Mouse (Mus musculus): ENCODE data around the gene Scaf8. TPM values are rescaled to one million over a fixed set of nuclear protein-coding genes. Genes with fewer than 3 reads are reported as not detected.
"Not testable (repeated sequence)": the region's sequence is repeated elsewhere in the genome, so short reads cannot be mapped to it uniquely, and the experiment has no call there.

Gene Scaf8
- polyA plus RNA-seq, 1 experiment from 2014 or later, result 11.9 TPM

DNA sequence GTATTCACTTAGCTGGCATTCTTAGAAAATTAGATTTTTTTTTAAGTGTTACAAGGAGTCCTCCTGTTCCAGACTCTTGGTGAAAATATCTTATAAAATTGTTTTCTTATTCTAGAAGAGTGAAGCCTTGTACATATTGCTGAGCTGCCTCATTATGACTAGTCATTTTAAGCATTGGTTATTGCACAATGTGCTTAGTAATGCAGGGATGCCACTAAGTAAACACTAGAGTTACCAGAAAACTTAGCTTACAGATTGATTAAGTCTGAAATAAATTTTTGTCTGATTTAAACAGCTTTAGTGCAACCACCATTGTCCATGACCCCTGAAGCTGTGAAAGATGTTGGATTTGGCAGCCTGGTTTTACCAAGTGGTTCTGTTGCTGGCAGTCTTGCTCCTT is 80.7 kb downstream of the Scaf8 start:
- H3K9me3 ChIP-seq (ENCODE audit: control insufficient read depth, low read length); H3K9ac ChIP-seq (ENCODE audit: low read depth, low read length); H3K27ac ChIP-seq (ENCODE audit: low read depth, low read length); H3K4me1 ChIP-seq (ENCODE audit: control insufficient read depth, insufficient read depth, low read depth, low read length); H3K27me3 ChIP-seq (replicated peaks; ENCODE audit: control insufficient read depth, insufficient read depth, low read length); H3K4me3 ChIP-seq (ENCODE audit: low read length); ATAC-seq; H3K4me2 ChIP-seq (ENCODE audit: low read length): not testable (repeated sequence)
- peaks cover 32% of the 10 kb centered on the region for H3K36me3 ChIP-seq (ENCODE audit: control insufficient read depth, insufficient read depth, low read length)

DNA sequence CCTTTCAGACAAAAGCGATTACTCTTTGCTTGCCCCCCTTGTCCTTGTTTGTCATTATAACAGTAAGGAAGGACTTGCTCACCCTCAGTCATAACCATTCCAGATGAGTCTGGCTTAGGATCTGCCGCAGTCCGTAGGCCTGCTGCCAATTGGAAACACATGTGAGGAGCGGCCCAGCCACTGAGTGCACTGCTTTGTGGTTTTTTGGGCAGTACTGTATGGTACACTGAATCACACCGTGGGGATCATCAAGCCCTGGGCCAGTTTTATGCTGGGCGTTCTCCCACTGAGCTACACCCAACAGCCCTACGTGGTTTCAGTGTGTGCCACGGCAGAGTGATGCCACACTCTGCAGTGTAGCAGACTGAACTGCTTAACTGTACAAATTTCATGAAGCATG is 85.6 kb downstream of the Scaf8 start:
- ATAC-seq, result peak; percentile 52; the same call in 1 of the 2 replicates
- Histone ChIP-seq H3K4me3 (ENCODE audit: low read length) (no peak overlapping the region), H3K9me3 (ENCODE audit: control insufficient read depth, low read length) (no peaks in the 10 kb centered on the region), H3K4me2 (ENCODE audit: low read length) (no peak overlapping the region), H3K36me3 (ENCODE audit: control insufficient read depth, insufficient read depth, low read length) (peaks cover 19% of the 10 kb centered on the region), H3K27ac (ENCODE audit: low read depth, low read length) (no peak overlapping the region), H3K27me3 (replicated peaks; ENCODE audit: control insufficient read depth, insufficient read depth, low read length) (no peaks in the 10 kb centered on the region), H3K9ac (ENCODE audit: low read depth, low read length) (no peak overlapping the region), H3K4me1 (ENCODE audit: control insufficient read depth, insufficient read depth, low read depth, low read length) (no peaks in the 10 kb centered on the region)
- WGBS, result 83% methylated on average over 8 of the region's 8 CpGs

DNA sequence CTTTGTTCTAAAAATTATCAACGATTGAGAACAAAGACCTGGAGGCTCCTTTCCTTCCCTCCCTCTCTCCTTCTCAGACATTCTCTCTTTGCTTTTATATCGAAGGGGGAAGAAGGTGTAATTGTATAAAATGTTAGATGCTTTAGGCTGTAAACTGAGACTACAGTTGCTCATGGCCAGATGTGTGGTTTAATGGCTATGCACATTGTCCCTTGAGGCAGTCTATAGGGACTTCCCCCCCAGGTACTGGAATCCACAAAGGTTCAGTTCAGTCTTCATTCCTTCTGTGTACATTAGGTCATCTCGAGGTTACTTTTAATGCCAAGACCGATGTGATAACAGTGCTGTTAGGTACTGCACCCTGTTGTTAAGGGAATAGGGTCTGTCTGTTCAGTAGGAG is 89.1 kb downstream of the Scaf8 start:
- Histone ChIP-seq H3K27me3 (replicated peaks; ENCODE audit: control insufficient read depth, insufficient read depth, low read length) (no peaks in the 10 kb centered on the region), H3K4me1 (ENCODE audit: control insufficient read depth, insufficient read depth, low read depth, low read length) (no peaks in the 10 kb centered on the region), H3K4me2 (ENCODE audit: low read length) (no peak overlapping the region), H3K4me3 (ENCODE audit: low read length) (no peak overlapping the region), H3K9me3 (ENCODE audit: control insufficient read depth, low read length) (no peaks in the 10 kb centered on the region), H3K9ac (ENCODE audit: low read depth, low read length) (no peak overlapping the region), H3K27ac (ENCODE audit: low read depth, low read length) (no peak overlapping the region), H3K36me3 (ENCODE audit: control insufficient read depth, insufficient read depth, low read length) (0 out of 2 replicates have a peak, but pooled peaks cover 2% of the 10 kb centered on the region)
- WGBS, result 91% methylated on average over 4 of the region's 4 CpGs
- no peak for ATAC-seq

DNA sequence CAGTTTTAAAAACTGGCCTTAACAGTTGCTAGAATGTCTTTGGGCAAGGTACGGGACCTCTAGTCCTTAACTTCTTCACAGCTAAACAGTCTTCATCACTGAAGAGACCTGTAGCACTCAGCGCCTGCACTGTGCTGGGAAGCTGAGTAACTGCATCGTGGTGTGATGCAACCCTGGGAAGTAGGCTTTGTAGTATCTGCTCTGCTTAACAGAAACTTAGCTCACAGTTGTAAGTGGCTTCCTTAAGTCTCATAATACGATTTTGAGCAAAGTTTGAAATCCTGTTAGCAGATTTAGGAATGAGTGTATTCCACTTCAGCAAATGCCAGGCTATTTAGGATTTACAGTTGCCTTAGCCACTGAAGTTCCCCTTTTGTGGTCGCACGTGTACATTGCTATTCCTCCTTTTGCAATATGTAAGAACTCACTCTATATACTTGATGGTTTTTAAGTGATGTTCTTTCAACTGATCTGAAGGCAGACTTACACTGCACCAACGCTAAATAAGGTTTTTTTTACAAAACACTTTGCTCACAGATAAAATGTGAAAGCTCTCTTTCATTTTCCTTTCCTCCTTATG is 90.1 kb downstream of the Scaf8 start:
- Histone ChIP-seq H3K4me3 (ENCODE audit: low read length) (no peak overlapping the region), H3K9ac (ENCODE audit: low read depth, low read length) (no peak overlapping the region), H3K27me3 (replicated peaks; ENCODE audit: control insufficient read depth, insufficient read depth, low read length) (no peaks in the 10 kb centered on the region), H3K4me2 (ENCODE audit: low read length) (no peak overlapping the region), H3K4me1 (ENCODE audit: control insufficient read depth, insufficient read depth, low read depth, low read length) (no peaks in the 10 kb centered on the region), H3K36me3 (ENCODE audit: control insufficient read depth, insufficient read depth, low read length) (0 out of 2 replicates have a peak, but pooled peaks cover 2% of the 10 kb centered on the region), H3K9me3 (ENCODE audit: control insufficient read depth, low read length) (no peaks in the 10 kb centered on the region), H3K27ac (ENCODE audit: low read depth, low read length) (no peak overlapping the region)
- no peak for ATAC-seq
- 97% methylated on average over 7 of the region's 7 CpGs for WGBS

DNA sequence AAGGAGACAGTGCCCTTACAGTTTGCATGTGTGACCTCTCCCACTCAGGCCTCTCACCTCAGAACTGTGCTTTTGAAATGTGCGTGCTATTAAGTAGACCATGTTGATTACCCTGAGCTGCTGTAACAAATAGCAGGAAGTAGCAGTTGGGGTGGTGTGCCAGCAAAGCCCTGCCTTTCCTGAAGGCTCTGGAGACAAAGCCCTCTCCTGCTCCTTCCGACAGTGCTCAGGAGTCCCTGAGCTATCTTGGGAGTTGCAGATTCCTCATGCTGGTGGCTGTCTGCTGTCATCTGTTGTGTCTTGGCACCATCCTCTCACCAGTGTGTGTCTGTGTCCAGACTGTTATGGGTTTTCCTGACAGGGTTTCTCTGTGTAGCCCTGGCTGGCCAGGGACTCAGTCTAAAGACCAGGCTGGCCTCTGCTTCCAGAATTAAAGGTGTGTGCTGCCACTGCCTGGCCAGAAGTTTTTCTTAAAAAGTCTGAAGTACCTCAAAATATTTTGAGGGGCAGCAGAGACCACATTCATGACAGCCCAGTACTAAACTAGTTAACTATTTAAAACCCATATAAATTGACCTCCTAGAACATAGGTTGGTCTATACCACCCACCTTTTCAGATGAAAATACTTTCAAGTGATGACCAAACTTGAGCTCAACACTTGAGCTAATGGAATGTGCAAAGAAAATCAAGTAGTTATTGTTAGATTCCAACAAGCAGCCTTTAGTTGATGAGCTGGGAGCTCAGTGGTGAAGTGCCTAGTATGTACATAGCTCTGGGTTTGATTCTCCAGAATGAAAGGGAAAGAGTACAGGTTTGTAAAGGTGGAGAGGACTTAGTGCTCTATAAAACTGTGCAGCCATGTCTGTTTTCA is 92.0 kb downstream of the Scaf8 start:
- Histone ChIP-seq H3K4me1 (ENCODE audit: control insufficient read depth, insufficient read depth, low read depth, low read length) (no peaks in the 10 kb centered on the region), H3K9me3 (ENCODE audit: control insufficient read depth, low read length) (no peaks in the 10 kb centered on the region), H3K9ac (ENCODE audit: low read depth, low read length) (no peak overlapping the region), H3K27me3 (replicated peaks; ENCODE audit: control insufficient read depth, insufficient read depth, low read length) (no peaks in the 10 kb centered on the region), H3K4me3 (ENCODE audit: low read length) (no peak overlapping the region), H3K27ac (ENCODE audit: low read depth, low read length) (no peak overlapping the region), H3K36me3 (ENCODE audit: control insufficient read depth, insufficient read depth, low read length) (no peaks in the 10 kb centered on the region), H3K4me2 (ENCODE audit: low read length) (no peak overlapping the region)
- WGBS, result 58% methylated on average over 2 of the region's 2 CpGs
- ATAC-seq, result peak; percentile 27; the same call in 1 of the 2 replicates

DNA sequence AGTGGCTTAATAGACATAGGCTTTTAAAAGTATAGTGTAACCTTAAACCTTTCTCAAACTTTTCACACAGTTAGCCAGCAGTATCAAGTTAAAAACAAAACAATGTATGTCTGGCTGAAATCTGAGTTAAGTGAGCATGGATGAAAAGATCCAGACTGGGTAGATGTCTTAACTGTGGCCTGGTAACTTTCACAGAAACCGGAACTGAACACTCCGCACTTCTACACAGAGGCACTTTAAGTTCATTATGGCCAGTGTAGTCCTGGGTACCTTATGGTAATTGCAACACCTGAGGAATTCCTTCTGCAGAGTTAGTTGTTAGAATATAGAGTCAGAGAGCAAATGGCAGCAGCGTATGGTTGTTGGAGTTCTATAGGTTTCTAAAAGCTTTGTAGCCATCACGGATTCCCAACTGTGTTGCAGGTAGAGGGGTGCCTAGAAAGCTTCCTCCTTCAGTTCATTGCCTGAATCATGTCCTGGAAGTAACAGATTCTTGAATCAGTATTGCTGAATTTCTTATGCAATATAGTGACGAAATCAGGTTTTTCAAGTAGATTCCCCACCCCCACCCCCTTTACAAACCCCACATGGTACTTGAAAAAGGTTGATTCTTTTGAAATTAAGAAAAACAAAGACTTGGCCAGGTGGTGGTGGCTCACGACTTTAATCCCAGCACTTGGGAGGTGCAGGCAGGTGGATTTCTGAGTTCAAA is 92.9 kb downstream of the Scaf8 start:
- no peak for ATAC-seq
- H3K27me3 ChIP-seq (replicated peaks; ENCODE audit: control insufficient read depth, insufficient read depth, low read length), result no peaks in the 10 kb centered on the region
- H3K9ac ChIP-seq (ENCODE audit: low read depth, low read length), result no peak overlapping the region
- H3K4me2 ChIP-seq (ENCODE audit: low read length), result no peak overlapping the region
- H3K36me3 ChIP-seq (ENCODE audit: control insufficient read depth, insufficient read depth, low read length), result no peaks in the 10 kb centered on the region
- no peak overlapping the region for H3K27ac ChIP-seq (ENCODE audit: low read depth, low read length)
- 92% methylated on average over 6 of the region's 6 CpGs for WGBS
- H3K4me3 ChIP-seq (ENCODE audit: low read length), result no peak overlapping the region
- no peaks in the 10 kb centered on the region for H3K4me1 ChIP-seq (ENCODE audit: control insufficient read depth, insufficient read depth, low read depth, low read length)
- no peaks in the 10 kb centered on the region for H3K9me3 ChIP-seq (ENCODE audit: control insufficient read depth, low read length)

DNA sequence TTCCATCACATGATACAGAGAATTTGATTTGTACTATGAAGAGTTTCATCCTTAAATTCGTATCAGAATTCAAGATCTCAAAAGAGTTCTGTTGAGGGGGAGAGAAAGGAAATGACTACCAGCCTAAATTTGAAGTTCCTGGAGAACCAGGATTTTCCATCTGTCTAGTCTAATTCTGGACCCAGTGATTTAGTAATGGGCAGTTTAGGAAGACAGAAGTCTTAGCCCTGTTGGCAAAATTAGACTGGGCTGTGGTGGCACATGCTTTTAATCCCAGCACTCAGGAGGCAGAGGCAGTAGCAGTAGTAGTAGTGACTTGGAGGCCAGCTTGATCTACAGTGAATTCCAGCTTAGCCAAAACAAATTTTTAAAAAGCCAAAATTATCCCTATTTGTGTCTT is 93.7 kb downstream of the Scaf8 start:
- no peaks in the 10 kb centered on the region for H3K9me3 ChIP-seq (ENCODE audit: control insufficient read depth, low read length)
- H3K27ac ChIP-seq (ENCODE audit: low read depth, low read length), result no peak overlapping the region
- H3K9ac ChIP-seq (ENCODE audit: low read depth, low read length), result no peak overlapping the region
- no peak overlapping the region for H3K4me3 ChIP-seq (ENCODE audit: low read length)
- no peaks in the 10 kb centered on the region for H3K4me1 ChIP-seq (ENCODE audit: control insufficient read depth, insufficient read depth, low read depth, low read length)
- H3K36me3 ChIP-seq (ENCODE audit: control insufficient read depth, insufficient read depth, low read length), result no peaks in the 10 kb centered on the region
- H3K27me3 ChIP-seq (replicated peaks; ENCODE audit: control insufficient read depth, insufficient read depth, low read length), result no peaks in the 10 kb centered on the region
- H3K4me2 ChIP-seq (ENCODE audit: low read length), result no peak overlapping the region
- 90% methylated on average over 1 of the region's 1 CpGs for WGBS
- ATAC-seq, result no peak

DNA sequence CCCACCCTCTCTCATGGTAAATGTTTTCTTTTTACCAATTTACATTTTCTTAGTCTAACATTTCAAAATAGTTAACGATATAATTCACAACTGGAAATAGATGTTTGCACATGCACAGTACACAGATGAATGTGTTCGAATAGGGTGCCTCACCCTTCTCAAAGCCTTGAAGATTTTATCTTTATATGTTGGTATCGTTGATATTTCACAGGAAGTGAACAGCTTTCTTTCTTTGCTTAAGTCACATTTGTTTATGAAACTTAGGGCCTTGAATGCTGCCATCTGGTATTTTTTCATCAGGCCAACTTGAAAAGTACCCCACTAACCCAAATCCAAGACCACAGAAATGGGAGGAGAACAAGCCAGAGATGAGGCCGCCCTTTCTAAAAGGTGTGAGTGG is 94.8 kb downstream of the Scaf8 start:
- no peaks in the 10 kb centered on the region for H3K27me3 ChIP-seq (replicated peaks; ENCODE audit: control insufficient read depth, insufficient read depth, low read length)
- H3K4me2 ChIP-seq (ENCODE audit: low read length), result no peak overlapping the region
- no peak overlapping the region for H3K9ac ChIP-seq (ENCODE audit: low read depth, low read length)
- no peak overlapping the region for H3K27ac ChIP-seq (ENCODE audit: low read depth, low read length)
- no peaks in the 10 kb centered on the region for H3K4me1 ChIP-seq (ENCODE audit: control insufficient read depth, insufficient read depth, low read depth, low read length)
- H3K9me3 ChIP-seq (ENCODE audit: control insufficient read depth, low read length), result no peaks in the 10 kb centered on the region
- 94% methylated on average over 4 of the region's 4 CpGs for WGBS
- H3K36me3 ChIP-seq (ENCODE audit: control insufficient read depth, insufficient read depth, low read length), result no peaks in the 10 kb centered on the region
- H3K4me3 ChIP-seq (ENCODE audit: low read length), result no peak overlapping the region
- ATAC-seq, result no peak

DNA sequence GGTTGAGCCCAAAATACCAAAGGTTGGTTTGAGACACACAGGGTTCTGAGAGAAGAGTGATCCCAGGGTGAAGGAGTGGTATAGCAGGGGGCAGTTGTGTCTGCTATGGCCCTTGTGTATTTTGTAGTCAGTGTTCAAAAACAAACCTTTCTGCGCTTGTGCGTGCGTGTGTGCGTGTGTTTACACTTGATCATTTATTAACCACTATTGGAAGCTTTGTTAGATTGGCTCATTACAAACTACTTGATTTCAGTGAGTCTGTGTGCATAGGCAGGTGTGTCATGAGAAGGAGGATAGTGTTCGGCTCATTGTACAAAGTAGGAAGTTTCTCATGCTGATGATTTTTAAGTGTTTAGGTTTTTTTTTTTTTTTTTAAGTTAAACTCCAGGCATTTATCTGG is 95.4 kb downstream of the Scaf8 start:
- ATAC-seq, result no peak
- 94% methylated on average over 5 of the region's 5 CpGs for WGBS
- no peaks in the 10 kb centered on the region for H3K36me3 ChIP-seq (ENCODE audit: control insufficient read depth, insufficient read depth, low read length)
- H3K27me3 ChIP-seq (replicated peaks; ENCODE audit: control insufficient read depth, insufficient read depth, low read length), result no peaks in the 10 kb centered on the region
- H3K4me1 ChIP-seq (ENCODE audit: control insufficient read depth, insufficient read depth, low read depth, low read length), result no peaks in the 10 kb centered on the region
- H3K4me3 ChIP-seq (ENCODE audit: low read length), result no peak overlapping the region
- no peaks in the 10 kb centered on the region for H3K9me3 ChIP-seq (ENCODE audit: control insufficient read depth, low read length)
- H3K4me2 ChIP-seq (ENCODE audit: low read length), result no peak overlapping the region
- no peak overlapping the region for H3K9ac ChIP-seq (ENCODE audit: low read depth, low read length)
- H3K27ac ChIP-seq (ENCODE audit: low read depth, low read length), result no peak overlapping the region

Measured in hindbrain, embryonic 16.5 days (tissue).